Mouse (Mus musculus) midbrain, embryonic 11.5 days (tissue): ENCODE results near the gene Fgfrl1. TPM values are rescaled to one million over a fixed set of nuclear protein-coding genes. Genes with fewer than 3 reads are reported as not detected.

ENCODE experiments used
- ATAC-seq: fragments of 200-750 bp; cut with Nextera tagmentation; 2 replicates; pipeline ENCODE4 v1.8.0; 2017; ENCODE audit warnings: moderate TSS enrichment, moderate library complexity; ENCODE audit not compliant: low FRiP score
- DNase-seq: peaks from one replicate; pipeline ENCODE4 v3.0.0; 2015; ENCODE audit warnings: low spot score; ENCODE audit errors: missing footprints
- H3K27ac ChIP-seq: fragments of 300-500 bp; sonication (generic); 2 replicates; pipeline ENCODE4 v1.5.1; 2014; ENCODE audit warnings: low read depth, low read length
- H3K27me3 ChIP-seq: fragments of 300-500 bp; sonication (generic); 2 replicates; pipeline ENCODE4 v1.6.1; 2014; ENCODE audit warnings: mild to moderate bottlenecking, low read length, moderate library complexity, mixed read lengths; ENCODE audit not compliant: control insufficient read depth, insufficient read depth
- H3K36me3 ChIP-seq: fragments of 300-500 bp; sonication (generic); 2 replicates; pipeline ENCODE4 v1.6.1; 2014; ENCODE audit warnings: mild to moderate bottlenecking, low read length, moderate library complexity, mixed read lengths; ENCODE audit not compliant: control insufficient read depth, insufficient read depth
- H3K4me1 ChIP-seq: fragments of 300-500 bp; sonication (generic); 2 replicates; pipeline ENCODE4 v1.6.1; 2014; ENCODE audit warnings: low read length; ENCODE audit not compliant: control insufficient read depth, insufficient read depth
- H3K4me2 ChIP-seq: fragments of 300-500 bp; sonication (generic); 2 replicates; pipeline ENCODE4 v1.6.1; 2014; ENCODE audit warnings: mild to moderate bottlenecking, moderate library complexity
- H3K4me3 ChIP-seq: fragments of 300-500 bp; sonication (generic); 2 replicates; pipeline ENCODE4 v1.5.1; 2014; ENCODE audit warnings: low read depth, low read length
- H3K9ac ChIP-seq: fragments of 300-500 bp; sonication (generic); 2 replicates; pipeline ENCODE4 v1.6.1; 2014; ENCODE audit warnings: low read length
- H3K9me3 ChIP-seq: fragments of 300-500 bp; sonication (generic); 2 replicates; pipeline ENCODE4 v1.6.1; 2016; ENCODE audit warnings: low read length; ENCODE audit not compliant: control insufficient read depth
- WGBS: fragments of 180-500 bp; shearing (Covaris S2); extraction: QIAGEN DNeasy Blood & Tissue Kit; methylation state at CpG from one replicate; pipeline ENCODE4 v1.1.7; 2014; 5-methylcytosine and 5-hydroxymethylcytosine counted together
- polyA plus RNA-seq: library from polyadenylated mRNA; unstranded; fragments of >200 nt; fragmentation: Nextera tagmentation; extraction: Ambion mirVana; gene quantifications from 2 replicates; pipeline ENCODE4 v1.2.1, GENCODE M21; 2014

The Fgfrl1 gene
- polyA plus RNA-seq, 1 experiment from 2014 or later = 15.0 TPM

DNA sequence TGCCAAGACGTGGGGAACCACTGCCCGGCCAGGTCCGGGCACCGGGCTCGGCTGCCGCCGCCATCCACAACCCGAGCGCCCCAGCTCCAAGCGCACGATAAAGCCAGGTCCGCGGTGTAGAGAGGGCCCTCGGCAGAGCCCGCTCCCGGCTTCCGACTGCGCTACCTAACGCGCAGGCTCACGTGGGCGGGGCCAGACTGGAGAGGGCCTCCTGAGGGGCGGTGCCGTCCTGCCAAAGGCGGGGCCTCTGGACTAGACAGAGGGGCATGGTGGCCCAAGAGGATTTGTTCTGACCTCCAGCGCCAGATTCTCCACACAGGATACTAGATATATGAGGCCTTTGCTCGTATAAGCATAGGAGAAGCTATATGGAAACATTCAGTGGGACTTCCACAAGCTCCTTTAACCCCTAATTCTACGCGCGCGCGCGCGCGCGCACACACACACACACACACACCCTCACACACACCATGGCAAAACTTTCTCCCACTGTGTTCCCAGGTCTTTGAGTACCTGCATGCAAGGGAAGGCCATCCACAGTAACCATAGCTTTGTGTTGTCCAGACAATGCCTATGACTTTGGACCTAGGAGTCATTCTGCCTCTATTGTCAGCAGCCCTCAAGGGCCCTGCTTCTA is 31.4 kb upstream of the Fgfrl1 start:
- H3K27ac ChIP-seq = no peak overlapping the region
- no peaks in the 10 kb centered on the region for H3K27me3 ChIP-seq
- peak overlapping the region; percentile 64 for H3K4me3 ChIP-seq
- H3K4me1 ChIP-seq = peaks cover 8% of the 10 kb centered on the region
- ATAC-seq (peak; percentile 100), DNase-seq (peak; percentile 98)
- H3K36me3 ChIP-seq = no peaks in the 10 kb centered on the region; the same call in 1 of the 2 replicates
- peak overlapping the region; percentile 80 for H3K9ac ChIP-seq
- WGBS = 13% methylated on average over 36 of the region's 36 CpGs
- H3K9me3 ChIP-seq = no peaks in the 10 kb centered on the region
- peak overlapping the region; percentile 92 for H3K4me2 ChIP-seq

DNA sequence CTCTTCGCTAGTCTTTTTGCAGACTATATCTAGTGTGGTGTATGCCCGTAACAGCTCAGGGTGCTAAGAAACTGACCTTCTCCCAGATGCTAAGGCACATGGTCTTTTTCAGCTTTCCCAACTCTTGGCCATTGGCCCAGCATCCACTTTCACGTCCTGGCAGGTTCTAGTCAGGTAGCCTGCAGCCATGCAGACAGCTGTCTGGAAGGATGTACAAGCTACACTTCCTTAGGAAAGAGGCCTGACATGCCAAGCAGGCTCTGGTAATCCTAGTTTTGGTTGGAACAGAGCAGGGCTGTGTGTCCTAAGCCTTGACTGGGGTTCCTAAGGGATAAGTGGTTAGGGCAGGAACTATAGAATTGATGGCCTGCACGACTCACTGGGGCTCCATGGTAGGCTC is 29.4 kb upstream of the Fgfrl1 start:
- Histone ChIP-seq H3K27ac (no peak overlapping the region), H3K9ac (no peak overlapping the region), H3K4me2 (no peak overlapping the region), H3K9me3 (no peaks in the 10 kb centered on the region), H3K36me3 (no peaks in the 10 kb centered on the region; the same call in 1 of the 2 replicates), H3K4me1 (peaks cover 8% of the 10 kb centered on the region), H3K4me3 (no peak overlapping the region), H3K27me3 (no peaks in the 10 kb centered on the region)
- no peak for ATAC-seq
- WGBS = 79% methylated on average over 4 of the region's 4 CpGs
- no peak for DNase-seq

DNA sequence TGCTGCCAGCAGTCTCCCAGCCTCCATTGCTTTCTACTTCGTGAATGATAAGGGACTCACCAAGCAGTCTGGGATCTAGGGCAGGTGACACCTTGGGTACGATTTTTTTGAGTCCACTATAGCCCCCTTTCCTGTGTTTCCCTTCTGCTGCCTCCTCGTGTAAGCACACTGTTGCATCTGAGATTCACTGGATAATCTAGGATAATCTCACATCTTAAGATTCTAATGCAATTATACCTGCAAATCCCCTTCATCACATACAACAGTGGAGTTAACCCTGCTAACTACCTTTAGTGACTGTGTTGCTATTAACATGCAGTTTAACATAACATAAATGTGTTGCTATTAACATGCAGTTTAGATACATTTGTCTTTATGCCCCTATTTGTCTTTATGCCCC is 27.1 kb upstream of the Fgfrl1 start:
- Histone ChIP-seq H3K27me3 (no peaks in the 10 kb centered on the region), H3K9ac (no peak overlapping the region), H3K4me3 (no peak overlapping the region), H3K36me3 (no peaks in the 10 kb centered on the region; the same call in 1 of the 2 replicates), H3K9me3 (no peaks in the 10 kb centered on the region), H3K27ac (no peak overlapping the region), H3K4me1 (peaks cover 14% of the 10 kb centered on the region), H3K4me2 (no peak overlapping the region)
- DNase-seq (peak; percentile 44), ATAC-seq (no peak)
- 46% methylated on average over 3 of the region's 3 CpGs for WGBS

DNA sequence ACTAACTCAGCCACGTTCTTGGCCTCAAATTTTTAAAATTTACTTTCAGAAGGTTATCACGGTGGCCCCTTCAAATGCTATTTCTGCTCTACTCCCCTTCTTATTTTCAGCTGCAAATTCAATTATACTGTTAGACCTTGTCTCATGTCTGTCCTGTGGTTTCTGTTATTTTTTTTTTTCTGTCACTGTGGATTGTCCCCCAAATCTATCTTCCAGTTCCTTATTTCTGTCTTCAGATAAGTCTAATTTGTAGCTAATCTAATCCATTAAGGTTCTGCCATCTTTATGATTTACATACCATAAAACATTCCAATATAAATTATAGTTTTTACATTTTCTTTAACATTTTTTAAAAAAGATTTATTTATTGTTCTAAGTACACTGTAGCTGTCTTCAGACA is 24.8 kb upstream of the Fgfrl1 start:
- Histone ChIP-seq H3K9ac (no peak overlapping the region), H3K27ac (no peak overlapping the region), H3K9me3 (no peaks in the 10 kb centered on the region), H3K4me3 (no peak overlapping the region), H3K4me1 (peaks cover 12% of the 10 kb centered on the region), H3K4me2 (no peak overlapping the region), H3K27me3 (no peaks in the 10 kb centered on the region), H3K36me3 (no peaks in the 10 kb centered on the region; the same call in 1 of the 2 replicates)
- ATAC-seq (no peak), DNase-seq (peak; percentile 23)
- WGBS = 82% methylated on average over 2 of the region's 2 CpGs

DNA sequence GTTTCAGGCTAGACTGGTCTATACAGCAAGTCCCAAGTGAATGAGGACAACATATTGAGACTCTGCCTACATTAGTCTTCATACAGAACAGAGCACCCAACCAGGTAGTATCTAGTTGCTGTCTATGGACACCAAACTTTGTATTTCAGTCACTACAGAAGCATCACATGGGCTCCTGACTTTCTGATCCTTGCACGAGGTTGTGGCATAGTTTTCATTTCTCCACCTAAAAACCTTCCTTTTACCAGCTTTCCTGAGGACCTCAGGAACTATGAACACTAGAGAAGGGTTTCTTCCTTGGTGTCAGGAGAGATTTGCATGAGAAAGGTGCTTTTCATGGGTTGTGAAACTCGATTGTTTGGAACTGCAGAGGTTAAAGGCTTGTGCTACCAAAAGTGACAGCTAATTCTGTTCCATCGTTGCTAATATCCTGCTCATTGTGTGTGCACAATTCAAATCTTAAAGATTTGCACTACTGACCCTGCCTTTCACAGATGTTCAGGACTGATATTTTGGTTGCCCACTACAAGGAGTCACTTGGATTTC is 23.7 kb upstream of the Fgfrl1 start:
- DNase-seq (no peak), ATAC-seq (no peak)
- Histone ChIP-seq H3K4me3 (peak overlapping the region; percentile 51), H3K4me1 (peaks cover 12% of the 10 kb centered on the region), H3K27ac (no peak overlapping the region), H3K36me3 (0 out of 2 replicates have a peak, but pooled peaks cover 2% of the 10 kb centered on the region), H3K9me3 (no peaks in the 10 kb centered on the region), H3K27me3 (no peaks in the 10 kb centered on the region), H3K9ac (peak overlapping the region; percentile 87), H3K4me2 (peak overlapping the region; percentile 73)
- WGBS = 16% methylated on average over 3 of the region's 3 CpGs

DNA sequence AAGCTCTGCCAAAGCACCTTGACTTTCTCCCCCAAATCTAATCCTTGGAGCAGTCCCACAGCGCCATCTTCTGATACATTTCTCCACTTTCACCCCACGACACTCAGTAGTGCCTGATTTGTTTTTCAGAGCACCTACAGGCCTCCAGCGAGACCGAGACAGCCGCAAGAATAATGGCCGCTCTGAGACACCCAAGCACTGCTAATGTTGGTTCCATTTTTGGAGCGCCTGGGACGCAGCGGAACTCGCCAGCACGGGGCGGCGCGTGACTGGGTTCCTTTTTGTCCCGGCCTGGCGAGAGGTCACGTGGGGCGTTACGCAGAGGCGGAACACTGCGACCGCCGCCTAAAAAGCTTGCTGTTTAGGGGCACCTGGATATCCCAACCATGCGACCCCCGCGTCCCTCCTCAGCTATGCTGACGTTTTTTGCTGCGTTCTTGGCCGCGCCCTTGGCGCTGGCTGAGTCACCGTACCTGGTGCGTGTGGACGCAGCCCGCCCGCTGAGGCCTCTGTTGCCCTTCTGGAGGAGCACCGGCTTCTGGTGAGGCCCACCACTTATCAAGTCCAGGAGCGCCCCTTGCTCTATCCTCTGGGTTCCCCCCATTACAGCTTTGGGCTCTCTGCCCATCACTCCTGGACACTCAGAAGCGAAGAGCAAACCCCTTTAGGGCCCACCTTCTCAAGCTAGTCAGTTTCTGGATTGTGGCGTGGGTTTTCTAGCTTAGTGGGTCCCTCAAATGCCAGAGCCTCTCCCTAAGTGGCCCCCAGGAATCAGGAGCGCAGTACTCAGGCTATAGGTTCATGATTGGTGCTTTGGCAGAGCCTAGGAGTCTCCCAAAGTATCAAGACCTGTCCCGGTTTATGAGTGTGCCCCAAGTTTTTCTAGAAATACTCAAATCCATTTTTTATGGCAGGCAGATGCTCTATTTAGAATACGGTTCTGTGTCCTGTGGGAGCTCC is 22.9 kb upstream of the Fgfrl1 start, which contains the start of gene Dgkq:
TSS of gene Dgkq (minus strand) at position 696 of the 960 bp plus-strand sequence.
- peak within 1 kb of the TSS; percentile 51 for H3K4me3 ChIP-seq
- ATAC-seq (peak; percentile 87), DNase-seq (peak; percentile 97)
- H3K4me1 ChIP-seq = peaks cover 12% of the 10 kb centered on the region
- peak within 1 kb of the TSS; percentile 68 for H3K27ac ChIP-seq
- peak within 1 kb of the TSS; percentile 73 for H3K4me2 ChIP-seq
- 7% methylated on average over 43 of the region's 43 CpGs for WGBS
- no peaks in the 10 kb centered on the region for H3K27me3 ChIP-seq
- H3K9ac ChIP-seq = peak within 1 kb of the TSS; percentile 87
- H3K36me3 ChIP-seq = 0 out of 2 replicates have a peak, but pooled peaks cover 2% of the 10 kb centered on the region
- no peaks in the 10 kb centered on the region for H3K9me3 ChIP-seq

GRCm38 (mm10) chr5:108669986-108670385 is 22.2 kb upstream of the Fgfrl1 start:
- peak; percentile 71 for DNase-seq
- Histone ChIP-seq H3K4me3 (no peak overlapping the region), H3K9me3 (no peaks in the 10 kb centered on the region), H3K4me2 (no peak overlapping the region), H3K27ac (no peak overlapping the region), H3K9ac (peak overlapping the region; percentile 87; the same call in 1 of the 2 replicates), H3K27me3 (no peaks in the 10 kb centered on the region), H3K36me3 (0 out of 2 replicates have a peak, but pooled peaks cover 2% of the 10 kb centered on the region), H3K4me1 (peaks cover 12% of the 10 kb centered on the region)
- ATAC-seq = peak; percentile 13; the same call in 1 of the 2 replicates
- WGBS = 87% methylated on average over 9 of the region's 9 CpGs

DNA sequence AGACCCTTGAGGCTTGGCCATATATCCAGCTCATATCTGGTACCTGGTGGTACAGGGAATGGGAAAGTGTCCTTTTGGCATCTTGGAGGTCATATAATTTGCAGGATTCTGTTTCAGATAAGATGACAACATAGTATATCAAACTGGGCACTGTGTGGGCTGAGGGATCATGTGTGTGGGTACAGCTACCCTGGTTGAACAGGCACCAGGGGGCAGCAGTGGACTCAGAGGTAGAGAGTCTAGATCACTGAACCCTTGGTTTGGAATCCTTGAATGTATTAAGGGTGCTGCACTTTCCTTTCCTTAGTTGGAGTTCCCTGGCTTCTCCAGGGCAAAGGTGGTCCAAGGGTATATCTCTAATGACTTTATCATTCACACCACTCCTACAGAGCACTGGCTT is 21.4 kb upstream of the Fgfrl1 start:
- Histone ChIP-seq H3K4me2 (no peak overlapping the region), H3K36me3 (0 out of 2 replicates have a peak, but pooled peaks cover 2% of the 10 kb centered on the region), H3K27me3 (no peaks in the 10 kb centered on the region), H3K27ac (no peak overlapping the region), H3K9ac (no peak overlapping the region), H3K4me1 (peaks cover 12% of the 10 kb centered on the region), H3K4me3 (no peak overlapping the region), H3K9me3 (no peaks in the 10 kb centered on the region)
- DNase-seq (peak; percentile 87), ATAC-seq (no peak)
